Mouse (Mus musculus) gastrocnemius, postnatal 4 days (tissue): ENCODE measurements around the gene Sncg. TPM values are rescaled to one million over a fixed set of nuclear protein-coding genes. Genes with fewer than 3 reads are reported as not detected.
"Not testable (repeated sequence)": the region's sequence is repeated elsewhere in the genome, so short reads cannot be mapped to it uniquely, and the experiment has no call there.

Experiments used
- DNase-seq, 2 experiments: peaks; one replicate each; pipeline ENCODE4 v3.0.0; 2021 to 2022; ENCODE audit warnings: low spot score in 2 of 2, mixed read lengths in 2 of 2
- total RNA-seq, 2 experiments: library from RNA; stranded (reverse); gene quantifications; 2 replicates each; pipeline ENCODE4 v1.2.3; 2021

Sncg gene
- total RNA-seq, 2 experiments from 2014 or later = 7.9 to 18.7 TPM

GRCm38 (mm10) chr14:34371763-34372162 lies 2.8 kb downstream of the Sncg start:
- DNase-seq = no peak

DNA sequence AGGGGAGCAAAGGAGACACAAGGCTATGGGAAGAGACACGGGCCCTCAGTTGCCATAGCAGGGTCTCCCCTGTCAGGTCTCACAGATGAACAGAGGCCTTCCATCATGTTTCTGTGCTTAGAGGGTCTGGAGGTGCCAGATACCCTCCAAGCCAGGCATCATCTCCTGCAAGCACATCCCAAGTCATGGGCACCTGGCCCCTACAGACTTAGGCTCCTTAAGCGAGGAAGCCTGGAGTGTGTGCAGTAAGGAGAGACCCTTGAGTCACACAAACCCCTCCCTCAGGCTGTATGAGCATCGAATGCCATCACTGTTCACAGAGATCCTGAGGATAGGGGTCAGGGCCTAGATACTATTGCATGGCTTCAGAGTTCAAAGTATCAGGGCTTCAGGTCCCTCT lies 3.7 kb downstream of the Sncg start:
- DNase-seq = no peak

- DNase-seq = no peak
These were observed 4.4 kb downstream of the Sncg start for GRCm38 (mm10) chr14:34370203-34370602.

DNA sequence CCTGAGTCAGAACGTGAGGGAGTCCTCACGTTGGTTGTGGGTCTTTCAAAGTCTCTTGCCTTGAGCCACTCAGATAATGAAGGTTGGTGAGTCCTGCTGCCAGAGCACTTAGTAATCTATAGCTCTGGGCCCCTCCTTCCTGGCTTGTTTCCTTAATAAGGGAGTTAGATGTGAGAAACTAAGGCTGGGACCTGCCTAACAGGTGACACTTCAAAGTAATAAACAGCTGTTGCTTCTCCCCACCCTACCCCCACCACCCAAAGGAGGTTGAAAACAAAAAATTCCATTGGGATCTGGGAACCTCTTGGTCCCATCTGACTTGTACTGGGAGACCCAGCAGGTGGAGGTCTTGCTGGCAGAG lies 9.5 kb downstream of the Sncg start:
- DNase-seq = no peak

DNA sequence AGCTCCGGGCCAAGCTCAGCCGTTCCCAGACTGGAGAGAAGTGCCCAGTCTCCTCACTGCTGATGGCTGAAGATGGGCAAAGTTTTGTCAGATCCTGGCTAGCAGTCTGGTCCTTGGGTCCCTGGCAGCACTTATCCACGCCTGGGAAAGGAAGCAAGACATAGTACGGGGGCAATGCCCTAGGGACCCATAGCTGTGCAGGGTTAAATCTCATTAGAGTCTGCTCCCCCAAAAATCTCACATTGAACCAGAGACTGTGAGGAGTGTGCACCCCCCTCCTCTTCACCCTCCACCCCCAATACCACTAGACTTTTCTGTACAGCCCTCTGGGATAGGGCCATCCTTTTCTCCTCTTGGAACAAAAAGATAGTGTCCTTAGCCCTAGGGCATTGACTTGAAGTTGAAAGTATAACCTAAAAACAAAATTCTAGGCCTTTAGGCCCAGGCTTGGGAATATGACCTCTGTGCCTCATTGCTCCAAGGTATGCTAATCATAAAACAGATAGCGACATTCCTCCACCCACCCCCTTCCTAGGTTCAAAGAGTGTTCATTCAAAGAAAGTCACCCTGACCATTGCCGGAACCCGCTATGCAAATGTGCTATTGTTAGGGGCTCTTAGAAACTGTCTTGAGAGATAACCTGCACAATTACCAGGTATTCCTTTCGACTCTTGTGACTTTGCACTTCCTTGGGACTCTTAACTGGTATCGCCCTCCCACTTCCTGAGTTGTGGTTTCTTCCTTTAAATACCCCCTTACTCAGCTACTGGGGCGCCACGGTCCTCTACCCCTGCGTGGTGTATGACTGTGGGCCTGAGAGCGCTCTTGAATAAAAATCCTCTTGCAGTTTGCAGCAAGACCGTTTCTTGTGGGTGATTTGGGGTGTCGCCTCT lies 10.1 kb downstream of the Sncg start:
- DNase-seq = not testable (repeated sequence)

GRCm38 (mm10) chr14:34363490-34364253 lies 10.9 kb downstream of the Sncg start:
- DNase-seq = peak; percentile 54 to 70

- DNase-seq = peak in 1 of 2 experiments; percentile 46
These were observed 11.7 kb downstream of the Sncg start for GRCm38 (mm10) chr14:34362726-34363445.

DNA sequence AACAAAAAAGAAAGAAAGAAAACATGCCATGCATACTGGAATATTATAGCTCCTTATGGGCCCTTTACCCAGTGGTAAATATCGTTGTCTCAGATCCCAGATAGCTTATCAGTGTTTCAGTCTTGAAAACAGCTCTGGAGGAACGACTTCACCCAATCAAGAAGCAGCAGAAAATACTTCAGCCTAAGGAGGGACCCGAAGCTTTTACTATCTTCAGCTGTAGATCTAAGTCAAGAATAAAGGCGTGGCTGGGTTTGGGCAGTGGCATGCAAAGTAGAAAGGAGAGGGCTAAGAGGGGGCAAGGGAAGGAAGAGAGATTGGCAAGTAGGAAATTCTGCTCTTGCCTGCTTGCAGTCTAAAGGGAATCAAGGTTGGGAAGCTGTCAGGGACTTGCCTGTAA lies 12.5 kb downstream of the Sncg start:
- no peak for DNase-seq

DNA sequence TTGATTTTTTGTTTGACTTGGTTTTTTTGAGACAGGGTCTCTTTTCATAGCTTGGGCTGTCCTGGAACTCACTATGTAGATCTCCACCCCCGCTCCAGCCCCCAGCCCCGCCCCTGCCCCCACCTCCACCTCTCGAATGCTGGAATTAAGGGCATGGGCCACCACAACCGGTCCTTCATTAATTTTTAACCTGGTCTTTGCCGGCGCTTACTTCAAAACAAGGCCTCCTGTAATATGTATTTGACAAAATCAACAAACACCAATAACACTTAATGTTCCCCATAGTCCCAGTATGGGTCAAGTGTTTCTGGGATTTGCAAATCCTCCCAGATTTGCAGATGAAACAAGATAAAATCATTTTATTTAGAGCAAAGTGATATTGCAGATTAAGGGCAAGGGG lies 14.3 kb downstream of the Sncg start:
- DNase-seq = no peak

DNA sequence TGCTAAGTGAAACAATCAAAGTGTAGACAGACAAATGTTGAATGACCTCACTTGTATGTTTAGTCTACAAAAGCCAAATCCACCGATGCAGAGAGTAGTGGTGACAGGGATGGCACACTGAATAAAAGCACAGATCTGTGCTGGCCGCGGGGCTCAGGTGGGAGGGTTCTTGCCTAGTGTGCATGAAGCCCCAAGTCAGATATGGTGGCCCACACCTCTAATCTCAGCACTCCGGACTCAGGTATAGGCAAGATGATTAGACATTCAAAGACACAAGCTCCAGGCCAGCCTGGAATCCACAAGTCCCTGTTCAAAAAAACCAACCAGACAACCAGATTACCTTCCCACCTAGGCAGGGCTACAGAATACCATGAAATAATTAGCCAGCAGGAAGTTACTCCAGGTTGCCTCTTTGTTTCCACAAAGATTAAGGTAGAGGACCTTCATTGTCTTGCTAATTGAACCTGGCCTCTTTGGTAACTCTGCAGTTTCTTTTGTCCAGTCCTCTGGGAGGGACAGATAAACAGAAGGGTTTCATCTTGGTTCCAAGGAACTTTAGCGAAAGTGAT lies 14.8 kb downstream of the Sncg start:
- DNase-seq = no peak

DNA sequence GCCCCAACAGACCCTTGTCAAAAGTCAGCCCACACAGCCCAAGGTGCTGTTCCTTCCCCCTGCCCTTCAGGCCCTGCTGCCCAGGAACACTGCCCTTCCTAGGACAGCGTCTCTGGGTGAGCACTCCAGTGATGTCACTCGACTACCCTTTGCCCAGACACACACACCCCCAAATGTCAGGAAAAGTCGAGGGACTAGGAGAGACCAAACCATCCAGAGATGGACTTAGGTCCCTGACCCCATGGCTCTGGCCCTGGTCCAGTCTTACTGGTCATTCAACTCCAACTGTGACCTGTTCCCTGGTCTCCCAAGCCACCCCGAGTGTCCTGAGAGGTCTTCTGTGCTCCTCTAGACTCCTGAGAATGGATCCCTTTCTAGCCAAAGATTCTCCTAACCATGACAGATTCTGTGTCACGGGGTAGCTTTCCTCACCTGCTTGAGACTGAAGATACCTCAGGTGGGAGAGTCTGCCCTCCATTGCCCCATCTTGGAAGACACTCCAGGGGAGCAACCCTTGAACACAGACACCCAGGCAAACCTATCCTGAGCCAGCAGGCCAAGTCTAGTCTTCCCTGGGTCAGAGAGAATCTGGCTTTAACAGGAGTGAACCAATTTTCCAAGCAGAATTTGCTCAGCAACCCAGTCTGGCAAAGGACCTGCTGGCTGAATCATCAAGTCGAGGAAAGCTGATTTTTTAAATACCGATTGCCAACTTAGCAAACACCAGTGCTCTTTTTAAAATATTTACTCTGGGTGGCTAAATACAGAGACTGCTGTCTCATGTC lies 16.7 kb downstream of the Sncg start:
- DNase-seq = no peak

- no peak for DNase-seq
These were observed 19.3 kb downstream of the Sncg start, which contains the start of gene Fam25c for GRCm38 (mm10) chr14:34355301-34355700. Fam25c (minus strand) TSS chr14:34355433.

DNA sequence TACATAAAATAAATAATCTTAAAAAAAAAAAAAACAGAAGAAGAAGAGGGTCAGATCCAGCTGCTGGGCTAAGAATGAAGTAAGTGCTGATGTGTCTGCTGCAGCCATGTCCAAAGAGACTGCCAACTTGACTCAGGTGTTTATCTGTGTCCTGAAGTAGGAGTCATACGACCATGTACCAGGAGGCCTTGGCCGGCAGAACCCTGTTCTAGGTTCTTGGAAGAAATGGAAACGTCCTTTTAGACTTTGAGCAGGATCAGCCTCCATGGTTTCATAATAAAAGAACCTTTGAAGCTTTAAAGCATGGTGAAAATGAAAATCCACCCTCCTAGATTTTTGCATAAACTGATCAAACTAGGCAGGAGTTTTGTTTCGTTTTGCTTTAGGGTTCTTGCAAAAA lies 20.1 kb downstream of the Sncg start:
- DNase-seq = no peak

DNA sequence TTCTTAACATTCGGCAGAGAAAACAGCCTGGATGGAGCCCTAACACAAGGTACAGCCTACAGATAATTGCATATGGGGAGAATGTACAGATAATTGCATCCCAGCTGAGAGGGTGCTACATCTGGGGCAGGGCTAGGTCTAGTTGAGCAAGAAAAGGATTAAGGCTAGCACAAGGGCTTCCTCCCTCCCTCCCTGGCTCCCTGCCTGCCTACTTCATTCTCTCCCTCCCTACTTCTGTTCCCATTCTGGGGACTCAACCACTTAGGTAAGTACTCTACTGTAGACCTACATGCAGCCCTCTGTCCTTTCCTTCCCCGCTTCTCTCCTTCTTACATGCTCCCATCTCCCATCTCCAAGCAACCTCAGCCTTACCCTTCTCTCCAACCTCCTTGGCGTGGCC lies 21.3 kb downstream of the Sncg start:
- no peak for DNase-seq

DNA sequence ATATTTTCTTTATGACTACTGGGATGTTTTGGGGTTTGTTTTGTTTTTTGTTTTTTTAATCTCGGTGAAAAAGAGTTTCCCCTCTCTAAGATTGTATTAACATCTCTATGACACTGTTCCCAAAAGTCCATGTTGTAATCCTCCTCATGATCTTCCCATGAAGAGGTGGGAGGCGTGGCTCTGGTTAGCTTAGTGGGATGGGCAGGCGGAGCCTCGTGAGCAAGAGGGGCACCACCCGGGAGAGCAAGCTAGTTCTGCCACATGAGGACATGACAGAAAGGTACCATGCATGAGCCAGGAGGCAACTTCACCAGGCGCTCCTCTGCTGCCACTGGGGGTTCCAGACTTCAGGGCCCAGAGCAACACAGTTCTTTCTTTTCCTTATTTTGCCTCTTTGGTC lies 22.1 kb downstream of the Sncg start:
- no peak for DNase-seq

- DNase-seq = no peak
These were observed 22.9 kb downstream of the Sncg start for GRCm38 (mm10) chr14:34351660-34352059.

DNA sequence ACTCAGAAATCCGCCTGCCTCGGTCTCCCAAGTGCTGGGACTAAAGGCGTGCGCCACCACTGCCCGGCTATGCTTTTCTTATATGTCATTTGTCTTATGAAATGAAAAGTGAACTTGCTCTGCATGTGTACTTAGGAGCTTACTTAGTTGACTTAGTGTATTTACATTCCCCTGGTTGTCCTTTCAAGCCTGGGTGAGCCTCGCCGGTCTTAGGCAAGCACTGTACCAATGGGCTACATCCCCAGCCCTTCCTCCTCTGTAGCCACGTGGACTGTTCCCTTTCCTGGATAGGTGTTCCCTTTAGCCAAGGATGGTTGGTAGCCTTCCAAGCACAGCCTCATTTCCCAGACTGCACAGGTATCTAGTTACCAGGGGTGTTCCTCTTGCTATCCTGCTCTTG lies 25.6 kb downstream of the Sncg start:
- DNase-seq = no peak

- DNase-seq = no peak
These were observed 26.3 kb downstream of the Sncg start for GRCm38 (mm10) chr14:34348301-34348700.

GRCm38 (mm10) chr14:34347084-34347483 lies 27.5 kb downstream of the Sncg start:
- DNase-seq = no peak

GRCm38 (mm10) chr14:34345771-34346566 lies 28.6 kb downstream of the Sncg start:
- DNase-seq = no peak
